Mouse (Mus musculus) ES-Bruce4 (cell line): ENCODE data around the gene B430306N03Rik. TPM values are rescaled to one million over a fixed set of nuclear protein-coding genes. Genes with fewer than 3 reads are reported as not detected.

Source experiments
- H3K27ac ChIP-seq: 2 replicates; pipeline ENCODE4 v1.5.1; 2012; ENCODE audit warnings: low read length, inconsistent platforms; ENCODE audit not compliant: insufficient read depth
- H3K27me3 ChIP-seq: 2 replicates; pipeline ENCODE4 v1.6.1; 2012; ENCODE audit warnings: mild to moderate bottlenecking, low read length, inconsistent platforms; ENCODE audit not compliant: control insufficient read depth, poor library complexity, insufficient read depth, severe bottlenecking
- H3K36me3 ChIP-seq: 2 replicates; pipeline ENCODE4 v1.6.1; 2012; ENCODE audit warnings: inconsistent platforms, mild to moderate bottlenecking, low read length, moderate library complexity; ENCODE audit not compliant: control insufficient read depth, poor library complexity, insufficient read depth, severe bottlenecking
- H3K4me1 ChIP-seq: one replicate; pipeline ENCODE4 v1.8.1; 2011; ENCODE audit warnings: low read length; ENCODE audit not compliant: control insufficient read depth, insufficient read depth
- H3K4me3 ChIP-seq: 2 replicates; pipeline ENCODE4 v1.5.1; 2011; ENCODE audit warnings: low read depth, mild to moderate bottlenecking, low read length
- H3K9ac ChIP-seq: 2 replicates; pipeline ENCODE4 v1.6.1; 2012; ENCODE audit warnings: low read depth, mild to moderate bottlenecking, inconsistent platforms; ENCODE audit not compliant: poor library complexity, severe bottlenecking
- H3K9me3 ChIP-seq: replicated peaks from 2 replicates; pipeline ENCODE4 v1.6.1; 2012; ENCODE audit warnings: mild to moderate bottlenecking, low read length, inconsistent platforms; ENCODE audit not compliant: control insufficient read depth, poor library complexity, insufficient read depth, severe bottlenecking
- CTCF ChIP-seq: IDR thresholded peaks from one replicate; pipeline ENCODE4 v1.8.1; 2011; ENCODE audit warnings: low read depth, low read length
- EP300 ChIP-seq: IDR thresholded peaks from 2 replicates; pipeline ENCODE4 v1.6.1; 2011; ENCODE audit warnings: low read depth, low read length; ENCODE audit not compliant: insufficient read depth
- POLR2A ChIP-seq: IDR thresholded peaks from one replicate; pipeline ENCODE4 v1.8.1; 2011; ENCODE audit warnings: low read length; ENCODE audit not compliant: insufficient read depth
- polyA plus RNA-seq: library from polyadenylated mRNA; stranded (reverse); fragments of >200 nt; gene quantifications from 2 replicates; pipeline ENCODE4 v1.2.4, GENCODE M21; 2011; ENCODE audit warnings: low read depth; ENCODE audit not compliant: missing spikeins, insufficient read depth, insufficient read length

B430306N03Rik gene
- polyA plus RNA-seq, 1 experiment = not detected

- no peak overlapping the region for H3K9ac ChIP-seq
- no peak for TF ChIP-seq POLR2A
- no peak for TF ChIP-seq CTCF
- TF ChIP-seq EP300 = no peak
- H3K36me3 ChIP-seq = no peaks in the 10 kb centered on the region
- H3K27me3 ChIP-seq = no peaks in the 10 kb centered on the region
- H3K4me1 ChIP-seq = no peaks in the 10 kb centered on the region
- no peak overlapping the region for H3K4me3 ChIP-seq
- H3K27ac ChIP-seq = no peak overlapping the region
- H3K9me3 ChIP-seq = no peaks in the 10 kb centered on the region
These were observed 47.6 kb downstream of the B430306N03Rik start for GRCm38 (mm10) chr17:48363421-48363965.

GRCm38 (mm10) chr17:48365511-48366155 lies 49.7 kb downstream of the B430306N03Rik start:
- Histone ChIP-seq H3K36me3 (no peaks in the 10 kb centered on the region), H3K4me3 (no peak overlapping the region), H3K27me3 (no peaks in the 10 kb centered on the region), H3K4me1 (no peaks in the 10 kb centered on the region), H3K9ac (no peak overlapping the region), H3K27ac (no peak overlapping the region), H3K9me3 (no peaks in the 10 kb centered on the region)
- TF ChIP-seq CTCF (no peak), EP300 (no peak), POLR2A (no peak)

- no peak overlapping the region for H3K27ac ChIP-seq
- no peak for TF ChIP-seq POLR2A
- TF ChIP-seq CTCF = no peak
- no peak for TF ChIP-seq EP300
- H3K27me3 ChIP-seq = no peaks in the 10 kb centered on the region
- no peak overlapping the region for H3K4me3 ChIP-seq
- no peak overlapping the region for H3K9ac ChIP-seq
- H3K36me3 ChIP-seq = no peaks in the 10 kb centered on the region
- no peaks in the 10 kb centered on the region for H3K9me3 ChIP-seq
- H3K4me1 ChIP-seq = no peaks in the 10 kb centered on the region
These were observed 50.9 kb downstream of the B430306N03Rik start for GRCm38 (mm10) chr17:48366806-48367205.

- TF ChIP-seq EP300 = no peak
- no peak for TF ChIP-seq POLR2A
- no peak for TF ChIP-seq CTCF
- Histone ChIP-seq H3K9me3 (peaks cover 6% of the 10 kb centered on the region; the same call in 1 of the 2 replicates), H3K27me3 (no peaks in the 10 kb centered on the region), H3K4me3 (no peak overlapping the region), H3K27ac (no peak overlapping the region), H3K9ac (no peak overlapping the region), H3K4me1 (no peaks in the 10 kb centered on the region), H3K36me3 (no peaks in the 10 kb centered on the region)
These were observed 55.7 kb downstream of the B430306N03Rik start for GRCm38 (mm10) chr17:48371621-48372020.

- Histone ChIP-seq H3K4me3 (no peak overlapping the region), H3K27ac (no peak overlapping the region), H3K36me3 (no peaks in the 10 kb centered on the region), H3K9me3 (peaks cover 6% of the 10 kb centered on the region; the same call in 1 of the 2 replicates), H3K9ac (no peak overlapping the region), H3K27me3 (no peaks in the 10 kb centered on the region), H3K4me1 (no peaks in the 10 kb centered on the region)
- TF ChIP-seq CTCF (no peak), EP300 (no peak), POLR2A (no peak)
These were observed 57.0 kb downstream of the B430306N03Rik start for GRCm38 (mm10) chr17:48372987-48373386.

GRCm38 (mm10) chr17:48376102-48376501 lies 60.2 kb downstream of the B430306N03Rik start:
- TF ChIP-seq POLR2A (no peak), EP300 (no peak), CTCF (no peak)
- no peak overlapping the region for H3K9ac ChIP-seq
- no peak overlapping the region for H3K4me3 ChIP-seq
- H3K4me1 ChIP-seq = no peaks in the 10 kb centered on the region
- H3K9me3 ChIP-seq = peaks cover 6% of the 10 kb centered on the region; the same call in 1 of the 2 replicates
- no peaks in the 10 kb centered on the region for H3K36me3 ChIP-seq
- H3K27me3 ChIP-seq = no peaks in the 10 kb centered on the region
- H3K27ac ChIP-seq = no peak overlapping the region

Other genes starting within 250 kb of the B430306N03Rik start
- not detected in 2 replicates for gene 1700067P10Rik, start 226.8 kb upstream of the B430306N03Rik start, polyA plus RNA-seq
- gene 9830107B12Rik, start 169.9 kb upstream of the B430306N03Rik start, polyA plus RNA-seq = not detected in 2 replicates
- 0.15 TPM in 1 of 2 replicates, not detected in the other for gene A530064D06Rik, start 148.9 kb upstream of the B430306N03Rik start, polyA plus RNA-seq
- gene Trem1, start 83.4 kb upstream of the B430306N03Rik start, polyA plus RNA-seq = not detected in 2 replicates
- not detected in 2 replicates for gene Trem3, start 68.4 kb upstream of the B430306N03Rik start, polyA plus RNA-seq
- gene Treml4, start 51.8 kb upstream of the B430306N03Rik start, polyA plus RNA-seq = not detected in 2 replicates
- gene Treml2, start 16.6 kb upstream of the B430306N03Rik start, polyA plus RNA-seq = 0.70 and 0.79 TPM in 2 replicates
- gene Trem2, start 30.3 kb downstream of the B430306N03Rik start, polyA plus RNA-seq = not detected in 2 replicates
- not detected in 2 replicates for gene Treml1, start 43.8 kb downstream of the B430306N03Rik start, polyA plus RNA-seq
- 47.2 and 60.1 TPM in 2 replicates for gene Nfya, start 93.8 kb downstream of the B430306N03Rik start, polyA plus RNA-seq
- 76.1 and 87.3 TPM in 2 replicates for gene Oard1, start 93.9 kb downstream of the B430306N03Rik start, polyA plus RNA-seq
- 4.7 and 5.8 TPM in 2 replicates for gene Apobec2, start 116.8 kb downstream of the B430306N03Rik start, polyA plus RNA-seq
- 1.5 and 2.6 TPM in 2 replicates for gene Tspo2, start 135.4 kb downstream of the B430306N03Rik start, polyA plus RNA-seq
- gene Unc5cl, start 138.8 kb downstream of the B430306N03Rik start, polyA plus RNA-seq = 0.90 and 1.4 TPM in 2 replicates